Mouse (Mus musculus): ENCODE data around the gene Ugt1a10.
"Not testable (repeated sequence)": the region's sequence is repeated elsewhere in the genome, so short reads cannot be mapped to it uniquely, and the experiment has no call there.

The Ugt1a10 gene

GRCm38 (mm10) chr1:88055088-88055487 is at the start of gene Ugt1a10:
Gene Ugt1a10 (plus strand): TSS chr1:88055388.
- in situ Hi-C loops (cut with MboI, MseI) = no loop called here

GRCm38 (mm10) chr1:88007692-88008210 is 47.4 kb upstream of the Ugt1a10 start:
- in situ Hi-C loops (cut with MboI, MseI) = no loop called here

- in situ Hi-C loops (cut with MboI, MseI) = no loop called here
Observed at GRCm38 (mm10) chr1:88008211-88008697, 46.9 kb upstream of the Ugt1a10 start, which contains the start of gene Usp40. Gene Usp40 (minus strand): TSS chr1:88008551.

GRCm38 (mm10) chr1:88008735-88009134 is 46.5 kb upstream of the Ugt1a10 start:
- in situ Hi-C loops (cut with MboI, MseI) = no loop called here

- in situ Hi-C loops (cut with MboI, MseI) = no loop called here
Observed at GRCm38 (mm10) chr1:88009521-88009920, 45.7 kb upstream of the Ugt1a10 start.

- in situ Hi-C loops (cut with MboI, MseI) = no loop called here
Observed at GRCm38 (mm10) chr1:88013726-88014125, 41.5 kb upstream of the Ugt1a10 start.

- in situ Hi-C loops (cut with MboI, MseI) = no loop called here
Observed at GRCm38 (mm10) chr1:88014194-88014593, 41.0 kb upstream of the Ugt1a10 start.

- in situ Hi-C loops (cut with MboI, MseI) = no loop called here
Observed at GRCm38 (mm10) chr1:88014671-88015070, 40.5 kb upstream of the Ugt1a10 start.

GRCm38 (mm10) chr1:88015371-88015770 is 39.8 kb upstream of the Ugt1a10 start:
- in situ Hi-C loops (cut with MboI, MseI) = no loop called here

- in situ Hi-C loops (cut with MboI, MseI) = not testable (repeated sequence)
Observed at GRCm38 (mm10) chr1:88025244-88025643, 29.9 kb upstream of the Ugt1a10 start.

GRCm38 (mm10) chr1:88043044-88043443 is 12.1 kb upstream of the Ugt1a10 start:
- in situ Hi-C loops (cut with MboI, MseI) = not testable (repeated sequence)

- in situ Hi-C loops (cut with MboI, MseI) = not testable (repeated sequence)
Observed at GRCm38 (mm10) chr1:88044832-88045437, 10.3 kb upstream of the Ugt1a10 start.

- in situ Hi-C loops (cut with MboI, MseI) = not testable (repeated sequence)
Observed at GRCm38 (mm10) chr1:88047408-88047807, 7.8 kb upstream of the Ugt1a10 start.

- in situ Hi-C loops (cut with MboI, MseI) = not testable (repeated sequence)
Observed at GRCm38 (mm10) chr1:88066472-88067102, 11.4 kb downstream of the Ugt1a10 start.

- in situ Hi-C loops (cut with MboI, MseI) = no loop called here
Observed at GRCm38 (mm10) chr1:88070495-88070894, 15.3 kb downstream of the Ugt1a10 start, which contains the start of gene Ugt1a9. Gene Ugt1a9 (plus strand): TSS chr1:88070800.

- in situ Hi-C loops (cut with MboI, MseI) = no loop called here
Observed at GRCm38 (mm10) chr1:88070902-88071301, 15.7 kb downstream of the Ugt1a10 start.

GRCm38 (mm10) chr1:88074471-88074870 is 19.3 kb downstream of the Ugt1a10 start:
- in situ Hi-C loops (cut with MboI, MseI) = no loop called here

GRCm38 (mm10) chr1:88077128-88077527 is 21.9 kb downstream of the Ugt1a10 start:
- in situ Hi-C loops (cut with MboI, MseI) = no loop called here

GRCm38 (mm10) chr1:88081670-88082069 is 26.5 kb downstream of the Ugt1a10 start:
- in situ Hi-C loops (cut with MboI, MseI) = no loop called here

GRCm38 (mm10) chr1:88086125-88086524 is 30.9 kb downstream of the Ugt1a10 start:
- in situ Hi-C loops (cut with MboI, MseI) = no loop called here

- in situ Hi-C loops (cut with MboI, MseI) = no loop called here
Observed at GRCm38 (mm10) chr1:88087513-88087912, 32.3 kb downstream of the Ugt1a10 start, which contains the start of gene Ugt1a8. Gene Ugt1a8 (plus strand): TSS chr1:88087813.

- in situ Hi-C loops (cut with MboI, MseI) = loop anchor here (10.0 kb wide), 1 partner anchor 112 kb away; the partner anchor contains the start of genes Dnajb3 and Ugt1a2
Observed at GRCm38 (mm10) chr1:88092341-88092740, 37.2 kb downstream of the Ugt1a10 start.

- in situ Hi-C loops (cut with MboI, MseI) = loop anchor here (10.0 kb wide), 1 partner anchor 111 kb away; the partner anchor contains the start of genes Dnajb3 and Ugt1a2
Observed at GRCm38 (mm10) chr1:88094270-88094676, 39.1 kb downstream of the Ugt1a10 start.
